Mouse (Mus musculus) gonadal fat pad, adult 2 months (tissue): ENCODE data around the gene Sv2b. TPM values are rescaled to one million over a fixed set of nuclear protein-coding genes. Genes with fewer than 3 reads are reported as not detected.

Experiments used
- DNase-seq: peaks from one replicate; pipeline ENCODE4 v3.0.0-alpha.2; 2012; ENCODE audit warnings: low read depth
- polyA plus RNA-seq: library from polyadenylated mRNA; depleted of rRNA; stranded (reverse); fragments of >200 nt; gene quantifications from 2 replicates; pipeline ENCODE4 v1.2.3, GENCODE M21; 2012

Gene Sv2b
- polyA plus RNA-seq, 1 experiment, result 1.2 TPM

GRCm38 (mm10) chr7:75292246-75292645, 16.8 kb downstream of the Sv2b start:
- no peak for DNase-seq

- DNase-seq, result no peak
Measured at GRCm38 (mm10) chr7:75290554-75290953, 18.5 kb downstream of the Sv2b start.

GRCm38 (mm10) chr7:75287237-75287636, 21.8 kb downstream of the Sv2b start:
- no peak for DNase-seq

GRCm38 (mm10) chr7:75282951-75283350, 26.1 kb downstream of the Sv2b start:
- DNase-seq, result no peak

- no peak for DNase-seq
Measured at GRCm38 (mm10) chr7:75282080-75282650, 26.9 kb downstream of the Sv2b start.

- DNase-seq, result no peak
Measured at GRCm38 (mm10) chr7:75281106-75281505, 28.0 kb downstream of the Sv2b start.

- DNase-seq, result no peak
Measured at GRCm38 (mm10) chr7:75277847-75278246, 31.2 kb downstream of the Sv2b start.

GRCm38 (mm10) chr7:75276739-75277138, 32.3 kb downstream of the Sv2b start:
- no peak for DNase-seq

- DNase-seq, result no peak
Measured at GRCm38 (mm10) chr7:75274518-75274917, 34.5 kb downstream of the Sv2b start.

- no peak for DNase-seq
Measured at GRCm38 (mm10) chr7:75273633-75274032, 35.4 kb downstream of the Sv2b start.

GRCm38 (mm10) chr7:75271921-75272381, 37.1 kb downstream of the Sv2b start:
- no peak for DNase-seq

- no peak for DNase-seq
Measured at GRCm38 (mm10) chr7:75271306-75271705, 37.8 kb downstream of the Sv2b start.

- DNase-seq, result peak; percentile 68
Measured at GRCm38 (mm10) chr7:75267236-75267635, 41.8 kb downstream of the Sv2b start.

GRCm38 (mm10) chr7:75265241-75265640, 43.8 kb downstream of the Sv2b start:
- no peak for DNase-seq

GRCm38 (mm10) chr7:75259945-75260344, 49.1 kb downstream of the Sv2b start:
- DNase-seq, result no peak

- no peak for DNase-seq
Measured at GRCm38 (mm10) chr7:75253611-75254250, 55.3 kb downstream of the Sv2b start.

- DNase-seq, result no peak
Measured at GRCm38 (mm10) chr7:75240754-75241507, 68.1 kb downstream of the Sv2b start.

- DNase-seq, result no peak
Measured at GRCm38 (mm10) chr7:75236386-75236785, 72.7 kb downstream of the Sv2b start.

- no peak for DNase-seq
Measured at GRCm38 (mm10) chr7:75224206-75224605, 84.9 kb downstream of the Sv2b start.

- DNase-seq, result no peak
Measured at GRCm38 (mm10) chr7:75222704-75223431, 86.2 kb downstream of the Sv2b start.

GRCm38 (mm10) chr7:75220786-75221185, 88.3 kb downstream of the Sv2b start:
- no peak for DNase-seq

GRCm38 (mm10) chr7:75220296-75220695, 88.8 kb downstream of the Sv2b start:
- no peak for DNase-seq
